Mouse (Mus musculus) midbrain, embryonic 12.5 days (tissue): Measurements from ENCODE around the gene Zfp536. TPM values are rescaled to one million over a fixed set of nuclear protein-coding genes. Genes with fewer than 3 reads are reported as not detected.
A peak's percentile ranks its signal among the peaks of the same experiment; 100 is the strongest.

Experiments used
- ATAC-seq: fragments of 200-750 bp; cut with Nextera tagmentation; 2 replicates; pipeline ENCODE4 v1.8.0; 2017; ENCODE audit warnings: low read depth, moderate TSS enrichment, moderate library complexity; ENCODE audit not compliant: low FRiP score
- H3K27ac ChIP-seq: fragments of 300-500 bp; sonication (generic); replicated peaks from 2 replicates; pipeline ENCODE4 v1.5.1; 2016; ENCODE audit warnings: mild to moderate bottlenecking
- H3K27me3 ChIP-seq: fragments of 300-500 bp; sonication (generic); 2 replicates; pipeline ENCODE4 v1.6.1; 2016; ENCODE audit warnings: mild to moderate bottlenecking
- H3K36me3 ChIP-seq: fragments of 300-500 bp; sonication (generic); 2 replicates; pipeline ENCODE4 v1.6.1; 2016
- H3K4me1 ChIP-seq: fragments of 300-500 bp; sonication (generic); 2 replicates; pipeline ENCODE4 v1.6.1; 2016
- H3K4me2 ChIP-seq: fragments of 300-500 bp; sonication (generic); replicated peaks from 2 replicates; pipeline ENCODE4 v1.6.1; 2016; ENCODE audit warnings: mild to moderate bottlenecking, moderate library complexity
- H3K4me3 ChIP-seq: fragments of 300-500 bp; sonication (generic); 2 replicates; pipeline ENCODE4 v1.5.1; 2016; ENCODE audit warnings: mild to moderate bottlenecking
- H3K9ac ChIP-seq: fragments of 300-500 bp; sonication (generic); replicated peaks from 2 replicates; pipeline ENCODE4 v1.6.1; 2016; ENCODE audit warnings: mild to moderate bottlenecking, moderate library complexity
- H3K9me3 ChIP-seq: fragments of 300-500 bp; sonication (generic); 2 replicates; pipeline ENCODE4 v1.6.1; 2016; ENCODE audit warnings: mild to moderate bottlenecking
- WGBS: fragments of 180-500 bp; shearing (Covaris S2); methylation state at CpG from one replicate; pipeline ENCODE4 v1.1.7; 2016; 5-methylcytosine and 5-hydroxymethylcytosine counted together
- polyA plus RNA-seq: library from polyadenylated mRNA; unstranded; fragments of >200 nt; fragmentation: Nextera tagmentation; extraction: Ambion mirVana; gene quantifications from 2 replicates; pipeline ENCODE4 v1.2.1, GENCODE M21; 2016

Gene Zfp536
- polyA plus RNA-seq, 1 experiment from 2014 or later, result 43.5 TPM

DNA sequence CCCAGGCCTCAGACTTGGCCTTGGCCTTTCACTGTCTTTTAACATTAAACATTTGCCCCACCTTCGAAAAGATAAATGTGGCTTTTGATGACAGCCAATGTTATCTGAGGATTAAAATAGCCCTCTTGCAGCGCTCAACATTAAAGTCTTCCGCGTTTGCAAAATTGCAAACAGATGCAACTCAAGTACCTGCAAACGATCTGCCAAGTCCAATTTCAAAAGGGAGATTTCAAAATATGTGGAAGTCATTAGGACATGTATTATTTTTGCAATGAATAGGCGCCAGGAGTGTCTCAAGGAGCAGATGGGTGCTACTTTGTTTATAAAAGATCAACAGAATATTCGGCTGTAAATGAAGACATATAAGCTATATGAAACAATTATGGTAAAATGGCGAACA is 30.1 kb downstream of the Zfp536 start:
- Histone ChIP-seq H3K4me2 (no peak overlapping the region), H3K27me3 (no peaks in the 10 kb centered on the region), H3K4me3 (no peak overlapping the region), H3K9me3 (0 out of 2 replicates have a peak, but pooled peaks cover 4% of the 10 kb centered on the region), H3K4me1 (peaks cover 54% of the 10 kb centered on the region), H3K27ac (no peak overlapping the region), H3K9ac (no peak overlapping the region), H3K36me3 (0 out of 2 replicates have a peak, but pooled peaks cover 5% of the 10 kb centered on the region)
- no peak for ATAC-seq
- 79% methylated on average over 8 of the region's 8 CpGs for WGBS

DNA sequence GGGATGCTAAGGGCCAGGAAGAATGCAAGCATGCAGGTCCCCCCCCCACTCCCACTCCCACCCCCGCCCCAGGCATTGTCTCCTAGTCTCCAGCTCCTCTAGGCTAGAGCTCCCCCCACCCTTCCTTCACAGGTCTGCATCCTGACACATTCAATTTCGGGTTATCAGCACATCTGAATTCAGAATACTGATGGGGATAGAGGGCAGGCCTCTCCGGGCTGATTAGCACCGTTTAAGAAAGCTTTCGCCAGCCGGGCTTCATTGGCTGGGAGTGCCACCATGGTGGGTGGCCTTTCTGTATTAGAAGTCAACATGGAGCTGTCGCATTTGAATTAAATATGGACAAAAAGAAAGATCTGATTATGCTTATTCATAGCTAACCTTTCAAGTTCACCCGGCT is 36.2 kb downstream of the Zfp536 start:
- H3K36me3 ChIP-seq, result 0 out of 2 replicates have a peak, but pooled peaks cover 5% of the 10 kb centered on the region
- H3K4me2 ChIP-seq, result 0 out of 2 replicates have a peak overlapping the region, but pooled peaks have one; percentile 7
- WGBS, result 16% methylated on average over 8 of the region's 8 CpGs
- no peaks in the 10 kb centered on the region for H3K27me3 ChIP-seq
- no peak overlapping the region; the same call in 1 of the 2 replicates for H3K27ac ChIP-seq
- H3K4me3 ChIP-seq, result no peak overlapping the region
- peaks cover 54% of the 10 kb centered on the region for H3K4me1 ChIP-seq
- 0 out of 2 replicates have a peak, but pooled peaks cover 4% of the 10 kb centered on the region for H3K9me3 ChIP-seq
- peak; percentile 48; the same call in 1 of the 2 replicates for ATAC-seq
- no peak overlapping the region for H3K9ac ChIP-seq

DNA sequence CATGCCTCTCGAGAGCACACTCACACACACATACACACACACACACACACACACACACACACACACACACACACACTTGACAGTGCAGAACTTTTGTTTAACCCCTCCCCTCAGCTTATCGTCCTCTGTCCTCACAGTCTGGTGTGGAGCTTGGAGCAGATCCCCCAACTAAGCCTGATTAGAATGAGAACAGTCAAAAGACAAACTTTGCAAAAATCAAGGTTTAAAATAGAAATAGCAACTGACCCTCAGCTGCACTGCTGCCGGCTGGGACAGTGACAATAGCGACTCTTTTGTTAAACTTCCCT is 37.1 kb downstream of the Zfp536 start:
- Histone ChIP-seq H3K27ac (peak overlapping the region; percentile 35; the same call in 1 of the 2 replicates), H3K4me3 (no peak overlapping the region), H3K27me3 (no peaks in the 10 kb centered on the region), H3K4me2 (no peak overlapping the region), H3K9ac (no peak overlapping the region), H3K9me3 (0 out of 2 replicates have a peak, but pooled peaks cover 4% of the 10 kb centered on the region), H3K4me1 (peaks cover 50% of the 10 kb centered on the region), H3K36me3 (0 out of 2 replicates have a peak, but pooled peaks cover 5% of the 10 kb centered on the region)
- whole genome bisulfite sequencing, result 2% methylated on average over 4 of the region's 4 CpGs
- peak; percentile 44; the same call in 1 of the 2 replicates for ATAC-seq

DNA sequence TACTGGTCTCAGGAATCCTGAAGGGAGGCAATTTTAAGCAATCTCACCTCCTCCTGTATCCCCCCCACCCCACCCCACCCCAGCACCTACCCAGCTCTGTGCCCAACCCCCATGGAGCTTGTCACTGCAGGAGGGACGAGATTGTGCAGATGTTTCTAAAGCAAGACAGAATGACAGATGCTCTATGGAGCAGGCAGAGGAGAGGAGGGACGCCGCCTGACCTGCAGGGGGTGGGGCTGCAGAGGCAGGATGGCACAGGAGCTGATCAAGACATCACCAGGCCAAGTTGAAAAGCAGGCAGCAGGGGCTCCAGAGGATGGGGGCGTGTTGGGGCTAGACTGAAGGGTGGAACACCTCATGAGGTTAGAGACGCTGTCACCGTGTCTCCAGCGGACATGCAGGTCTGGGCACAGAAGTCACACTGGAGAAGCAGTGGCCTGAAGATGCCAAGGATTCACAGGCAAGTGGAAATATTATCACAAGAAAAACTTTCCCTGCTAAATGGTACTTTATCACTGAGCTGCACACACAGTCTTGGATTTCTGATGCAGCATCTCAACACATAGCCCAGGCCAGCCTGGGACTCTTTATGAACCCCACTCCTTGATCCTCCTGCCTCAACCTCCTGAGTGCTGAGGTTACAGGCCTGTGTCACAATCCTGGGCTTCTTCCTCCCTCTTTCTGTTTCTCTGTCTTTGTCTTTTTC is 37.6 kb downstream of the Zfp536 start:
- Histone ChIP-seq H3K9ac (no peak overlapping the region), H3K4me1 (peaks cover 45% of the 10 kb centered on the region), H3K27ac (peak overlapping the region; percentile 35; the same call in 1 of the 2 replicates), H3K4me3 (no peak overlapping the region), H3K4me2 (no peak overlapping the region), H3K9me3 (0 out of 2 replicates have a peak, but pooled peaks cover 4% of the 10 kb centered on the region), H3K36me3 (0 out of 2 replicates have a peak, but pooled peaks cover 5% of the 10 kb centered on the region), H3K27me3 (no peaks in the 10 kb centered on the region)
- WGBS, result 28% methylated on average over 7 of the region's 7 CpGs
- peak; percentile 48 for ATAC-seq

DNA sequence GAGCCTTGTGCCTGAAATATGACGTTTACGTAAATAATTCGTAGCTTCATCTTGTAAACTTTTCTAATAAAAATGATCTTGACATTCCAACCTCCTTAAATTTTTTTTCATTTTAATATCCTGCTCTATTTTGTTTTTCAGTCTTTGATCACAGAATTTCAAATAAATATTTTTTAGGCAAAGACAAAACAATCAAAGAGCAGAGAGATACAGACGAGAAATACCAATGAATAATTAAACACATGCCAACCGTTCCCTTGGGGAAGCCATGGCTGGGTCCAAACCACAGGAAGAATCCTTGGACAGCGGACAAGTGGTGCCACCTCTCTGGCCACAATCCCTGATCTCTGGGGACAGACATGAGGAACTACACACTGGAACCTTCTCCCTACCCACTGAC is 38.3 kb downstream of the Zfp536 start:
- WGBS, result 58% methylated on average over 6 of the region's 6 CpGs
- peaks cover 45% of the 10 kb centered on the region for H3K4me1 ChIP-seq
- 0 out of 2 replicates have a peak, but pooled peaks cover 3% of the 10 kb centered on the region for H3K36me3 ChIP-seq
- H3K4me3 ChIP-seq, result no peak overlapping the region
- 0 out of 2 replicates have a peak, but pooled peaks cover 1% of the 10 kb centered on the region for H3K9me3 ChIP-seq
- H3K27ac ChIP-seq, result peak overlapping the region; percentile 35
- no peaks in the 10 kb centered on the region for H3K27me3 ChIP-seq
- no peak overlapping the region for H3K9ac ChIP-seq
- ATAC-seq, result no peak
- no peak overlapping the region for H3K4me2 ChIP-seq

DNA sequence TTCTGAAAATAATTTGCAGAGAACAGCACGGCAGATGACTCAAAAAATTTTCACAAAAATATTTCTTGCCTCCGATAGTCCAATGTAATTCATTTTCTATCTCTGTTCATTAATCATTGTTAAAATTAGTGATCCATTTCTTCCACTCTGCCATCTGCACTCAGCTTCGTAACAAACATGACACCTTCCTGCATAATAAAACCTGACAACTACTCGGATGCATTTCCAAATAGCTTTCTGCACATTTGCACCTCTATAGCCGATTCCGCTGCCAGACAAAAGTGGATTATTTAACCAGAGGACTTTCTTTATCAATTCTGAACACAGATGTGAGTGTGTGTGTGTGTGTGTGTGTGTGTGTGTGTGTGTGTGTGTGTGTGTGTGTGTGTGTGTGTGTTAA is 38.9 kb downstream of the Zfp536 start:
- no peak for ATAC-seq
- Histone ChIP-seq H3K27me3 (no peaks in the 10 kb centered on the region), H3K4me1 (peaks cover 45% of the 10 kb centered on the region), H3K36me3 (no peaks in the 10 kb centered on the region), H3K4me3 (no peak overlapping the region), H3K27ac (no peak overlapping the region), H3K9me3 (no peaks in the 10 kb centered on the region), H3K4me2 (no peak overlapping the region), H3K9ac (no peak overlapping the region)
- WGBS, result 42% methylated on average over 6 of the region's 6 CpGs

DNA sequence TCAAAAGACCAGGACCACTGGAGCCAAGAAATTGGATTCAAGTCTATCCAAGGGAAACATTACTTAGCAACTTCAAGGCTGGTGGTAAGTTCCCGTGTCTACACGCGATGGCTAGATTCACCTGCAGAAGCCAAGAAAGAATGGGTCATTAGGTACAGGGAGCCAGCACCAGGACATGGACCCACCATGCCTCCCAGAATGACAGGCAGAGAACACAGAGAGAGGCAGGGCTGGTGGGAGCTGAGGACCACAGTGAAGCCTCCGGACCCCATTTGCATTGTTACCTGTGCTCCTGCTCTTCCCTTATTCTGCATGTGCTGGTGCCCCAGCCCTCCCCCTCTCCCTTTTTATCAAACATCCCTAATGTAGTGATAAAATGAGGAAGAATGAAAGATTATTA is 39.4 kb downstream of the Zfp536 start:
- Histone ChIP-seq H3K36me3 (no peaks in the 10 kb centered on the region), H3K4me2 (no peak overlapping the region), H3K27ac (no peak overlapping the region), H3K27me3 (no peaks in the 10 kb centered on the region), H3K4me1 (peaks cover 45% of the 10 kb centered on the region), H3K4me3 (no peak overlapping the region), H3K9me3 (no peaks in the 10 kb centered on the region), H3K9ac (no peak overlapping the region)
- ATAC-seq, result no peak
- 96% methylated on average over 4 of the region's 4 CpGs for WGBS

DNA sequence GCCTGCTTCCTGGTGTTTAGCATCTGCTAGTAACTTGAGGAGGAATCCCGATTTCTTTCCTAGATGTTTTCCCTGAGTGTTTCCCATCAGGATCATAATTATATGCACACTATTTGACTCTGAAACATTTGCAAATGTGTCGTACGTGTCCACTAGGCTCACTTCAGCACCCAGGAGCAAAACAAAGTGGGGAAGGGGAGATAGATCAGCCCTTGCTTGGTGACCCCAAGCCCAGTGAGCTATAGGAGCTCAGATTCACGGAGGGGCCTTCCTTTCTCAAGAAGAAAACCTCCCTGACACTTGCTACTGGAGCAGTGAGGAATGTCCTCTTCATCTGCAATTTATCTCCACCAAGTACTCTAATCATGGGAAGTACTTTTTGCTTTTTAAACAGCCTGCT is 40.7 kb downstream of the Zfp536 start:
- H3K27me3 ChIP-seq, result no peaks in the 10 kb centered on the region
- no peak for ATAC-seq
- no peak overlapping the region for H3K4me2 ChIP-seq
- H3K4me1 ChIP-seq, result peaks cover 40% of the 10 kb centered on the region
- H3K27ac ChIP-seq, result no peak overlapping the region
- no peaks in the 10 kb centered on the region for H3K9me3 ChIP-seq
- no peaks in the 10 kb centered on the region for H3K36me3 ChIP-seq
- no peak overlapping the region for H3K9ac ChIP-seq
- 77% methylated on average over 4 of the region's 4 CpGs for WGBS
- H3K4me3 ChIP-seq, result no peak overlapping the region

DNA sequence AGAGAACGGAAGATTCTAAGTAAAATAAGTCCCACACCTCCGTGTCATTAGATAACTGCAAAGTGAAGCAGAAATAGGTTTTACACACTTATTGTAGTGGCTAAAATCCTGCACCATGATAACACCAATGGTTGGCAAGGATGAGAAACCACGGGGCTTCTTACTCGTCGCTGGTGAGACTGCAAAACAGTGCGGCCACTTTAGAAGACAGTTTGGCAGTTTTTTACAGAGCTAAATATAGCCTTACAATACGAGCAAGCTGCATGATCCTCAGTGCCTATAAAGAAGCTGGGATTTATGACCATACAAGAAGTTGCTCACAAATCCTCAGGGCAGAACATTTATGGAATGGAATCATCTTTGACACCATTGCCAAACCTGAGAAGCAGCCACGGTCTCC is 45.7 kb downstream of the Zfp536 start:
- peaks cover 32% of the 10 kb centered on the region for H3K4me1 ChIP-seq
- H3K4me2 ChIP-seq, result no peak overlapping the region
- no peaks in the 10 kb centered on the region for H3K9me3 ChIP-seq
- no peak overlapping the region for H3K27ac ChIP-seq
- H3K9ac ChIP-seq, result no peak overlapping the region
- H3K36me3 ChIP-seq, result no peaks in the 10 kb centered on the region
- no peaks in the 10 kb centered on the region for H3K27me3 ChIP-seq
- no peak for ATAC-seq
- 88% methylated on average over 8 of the region's 8 CpGs for WGBS
- H3K4me3 ChIP-seq, result no peak overlapping the region

DNA sequence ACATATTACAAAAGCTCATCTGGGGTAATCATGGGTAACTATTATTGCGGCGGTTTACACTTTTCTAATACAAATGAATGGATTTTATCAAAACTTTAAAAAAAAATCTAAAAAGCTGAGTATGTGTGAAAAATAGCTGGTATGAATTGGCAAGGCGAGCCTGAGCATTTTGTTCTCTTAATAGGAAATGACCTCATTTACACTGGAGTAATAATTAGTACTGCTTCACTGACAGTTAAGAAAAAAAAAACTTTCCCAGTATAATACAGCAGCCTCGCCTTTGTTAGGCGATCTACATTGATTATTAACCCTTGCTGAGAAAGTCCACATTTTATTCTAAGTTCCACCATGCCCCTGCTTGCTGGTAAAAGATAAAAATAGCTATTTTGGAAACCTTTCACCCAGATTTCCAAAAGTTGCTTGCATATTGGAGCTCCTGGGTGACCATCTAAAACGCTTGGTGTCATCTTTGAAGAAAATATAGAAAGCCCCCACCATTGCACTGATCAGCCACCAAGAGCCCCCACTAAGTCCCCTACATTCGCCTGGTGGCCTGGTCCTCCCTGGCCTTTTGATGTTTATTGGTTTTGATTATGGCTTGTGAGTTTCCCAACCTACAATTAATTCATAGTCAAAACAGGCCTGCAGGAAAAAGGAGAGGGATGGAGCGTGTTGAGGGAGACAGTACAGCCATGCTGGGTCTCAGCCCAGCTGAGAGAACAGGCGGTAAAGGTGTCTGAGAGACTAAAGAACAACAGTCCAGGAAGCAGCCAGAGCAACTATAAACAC is 49.2 kb downstream of the Zfp536 start:
- H3K4me3 ChIP-seq, result no peak overlapping the region
- H3K27me3 ChIP-seq, result no peaks in the 10 kb centered on the region
- ATAC-seq, result no peak
- H3K9ac ChIP-seq, result no peak overlapping the region
- H3K9me3 ChIP-seq, result no peaks in the 10 kb centered on the region
- no peak overlapping the region; the same call in 1 of the 2 replicates for H3K27ac ChIP-seq
- WGBS, result 53% methylated on average over 9 of the region's 9 CpGs
- peaks cover 41% of the 10 kb centered on the region for H3K4me1 ChIP-seq
- H3K4me2 ChIP-seq, result no peak overlapping the region
- no peaks in the 10 kb centered on the region for H3K36me3 ChIP-seq

DNA sequence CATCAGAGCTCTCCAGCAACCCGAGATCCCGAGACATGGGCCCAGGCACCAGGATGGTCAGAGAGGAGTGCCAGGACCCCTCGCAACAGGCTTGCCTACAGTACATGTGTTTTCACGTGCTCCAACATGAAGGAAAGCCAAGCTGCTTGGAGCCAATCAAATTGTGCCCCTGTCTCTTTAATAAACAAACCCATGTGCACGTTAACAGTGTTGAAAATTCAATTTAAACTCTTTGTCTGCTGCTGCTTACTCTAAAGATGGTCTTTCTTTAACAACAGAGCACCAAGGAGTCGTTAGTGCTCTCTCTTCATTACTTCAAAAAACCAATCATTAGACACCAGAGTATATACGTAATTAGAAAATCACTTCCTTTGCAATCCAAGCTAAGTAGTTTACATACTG is 50.2 kb downstream of the Zfp536 start:
- Histone ChIP-seq H3K27ac (no peak overlapping the region), H3K4me3 (no peak overlapping the region), H3K27me3 (no peaks in the 10 kb centered on the region), H3K9ac (no peak overlapping the region), H3K4me2 (no peak overlapping the region), H3K36me3 (no peaks in the 10 kb centered on the region), H3K4me1 (peaks cover 50% of the 10 kb centered on the region), H3K9me3 (no peaks in the 10 kb centered on the region)
- WGBS, result 67% methylated on average over 7 of the region's 7 CpGs
- ATAC-seq, result no peak; the same call in 1 of the 2 replicates

DNA sequence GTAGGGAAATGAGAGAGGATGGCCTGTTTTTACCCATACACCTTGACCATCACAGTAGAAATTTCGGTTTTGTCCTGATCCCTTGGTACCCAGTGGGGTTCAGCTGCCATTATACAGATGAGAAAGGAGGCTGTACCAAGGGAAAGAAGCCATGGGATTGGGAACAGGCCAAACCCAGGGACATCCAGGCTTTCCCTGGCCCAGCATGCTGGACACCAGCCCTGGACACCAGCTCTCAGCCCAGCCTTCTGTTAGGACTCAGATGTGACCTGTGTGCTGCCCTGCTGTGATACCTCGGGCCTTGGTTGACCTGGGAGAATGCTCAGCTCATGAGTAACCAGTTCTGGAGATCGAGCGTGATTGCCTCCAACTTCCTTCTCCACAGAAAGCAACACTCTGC is 51.8 kb downstream of the Zfp536 start:
- Histone ChIP-seq H3K4me2 (no peak overlapping the region), H3K27ac (no peak overlapping the region), H3K4me1 (peaks cover 50% of the 10 kb centered on the region), H3K36me3 (no peaks in the 10 kb centered on the region), H3K4me3 (no peak overlapping the region), H3K9ac (no peak overlapping the region), H3K27me3 (no peaks in the 10 kb centered on the region), H3K9me3 (no peaks in the 10 kb centered on the region)
- no peak for ATAC-seq
- WGBS, result 90% methylated on average over 4 of the region's 4 CpGs
